Mouse (Mus musculus) intestine, postnatal 0 days (tissue): ENCODE measurements around the gene Irf2bp2. TPM values are rescaled to one million over a fixed set of nuclear protein-coding genes. Genes with fewer than 3 reads are reported as not detected.
A peak's percentile ranks its signal among the peaks of the same experiment; 100 is the strongest.

Source experiments
- ATAC-seq: fragments of 200-750 bp; cut with Nextera tagmentation; 2 replicates; pipeline ENCODE4 v1.8.0; 2017; ENCODE audit warnings: mild to moderate bottlenecking, moderate TSS enrichment, moderate library complexity
- H3K27ac ChIP-seq: fragments of 300-500 bp; sonication (generic); 2 replicates; pipeline ENCODE4 v1.5.1; 2014; ENCODE audit warnings: mild to moderate bottlenecking, low read depth, low read length, moderate library complexity
- H3K27me3 ChIP-seq: fragments of 300-500 bp; sonication (generic); replicated peaks from 2 replicates; pipeline ENCODE4 v1.6.1; 2014; ENCODE audit warnings: low read length, mixed read lengths; ENCODE audit not compliant: control insufficient read depth, insufficient read depth
- H3K36me3 ChIP-seq: fragments of 300-500 bp; sonication (generic); 2 replicates; pipeline ENCODE4 v1.6.1; 2014; ENCODE audit warnings: mild to moderate bottlenecking, moderate library complexity; ENCODE audit not compliant: control insufficient read depth, insufficient read depth
- H3K4me1 ChIP-seq: fragments of 300-500 bp; sonication (generic); replicated peaks from 2 replicates; pipeline ENCODE4 v1.6.1; 2014; ENCODE audit warnings: antibody characterized with exemption, low read length, mixed read lengths; ENCODE audit not compliant: control insufficient read depth, insufficient read depth
- H3K4me2 ChIP-seq: fragments of 300-500 bp; sonication (generic); replicated peaks from 2 replicates; pipeline ENCODE4 v1.6.1; 2014; ENCODE audit warnings: low read depth, mild to moderate bottlenecking, moderate library complexity
- H3K4me3 ChIP-seq: fragments of 300-500 bp; sonication (generic); 2 replicates; pipeline ENCODE4 v1.5.1; 2014; ENCODE audit warnings: low read depth, low read length
- H3K9ac ChIP-seq: fragments of 300-500 bp; sonication (generic); 2 replicates; pipeline ENCODE4 v1.6.1; 2014; ENCODE audit warnings: mild to moderate bottlenecking, low read depth, low read length
- H3K9me3 ChIP-seq: fragments of 300-500 bp; sonication (generic); 2 replicates; pipeline ENCODE4 v1.6.1; 2016; ENCODE audit warnings: mixed run types; ENCODE audit not compliant: control insufficient read depth
- CTCF ChIP-seq: sonication (generic); IDR thresholded peaks from 2 replicates; pipeline ENCODE4 v1.5.1; 2016; ENCODE audit warnings: low read depth, mild to moderate bottlenecking, control low read depth, antibody characterized with exemption, moderate library complexity
- WGBS: fragments of 180-500 bp; shearing (Covaris S2); extraction: QIAGEN DNeasy Blood & Tissue Kit; methylation state at CpG from one replicate; pipeline ENCODE4 v1.1.7; 2014; 5-methylcytosine and 5-hydroxymethylcytosine counted together
- polyA plus RNA-seq: library from polyadenylated mRNA; unstranded; fragments of >200 nt; fragmentation: Nextera tagmentation; extraction: Ambion mirVana; gene quantifications from 2 replicates; pipeline ENCODE4 v1.2.1, GENCODE M21; 2015

Gene Irf2bp2
- polyA plus RNA-seq, 1 experiment from 2014 or later = 13.3 TPM

DNA sequence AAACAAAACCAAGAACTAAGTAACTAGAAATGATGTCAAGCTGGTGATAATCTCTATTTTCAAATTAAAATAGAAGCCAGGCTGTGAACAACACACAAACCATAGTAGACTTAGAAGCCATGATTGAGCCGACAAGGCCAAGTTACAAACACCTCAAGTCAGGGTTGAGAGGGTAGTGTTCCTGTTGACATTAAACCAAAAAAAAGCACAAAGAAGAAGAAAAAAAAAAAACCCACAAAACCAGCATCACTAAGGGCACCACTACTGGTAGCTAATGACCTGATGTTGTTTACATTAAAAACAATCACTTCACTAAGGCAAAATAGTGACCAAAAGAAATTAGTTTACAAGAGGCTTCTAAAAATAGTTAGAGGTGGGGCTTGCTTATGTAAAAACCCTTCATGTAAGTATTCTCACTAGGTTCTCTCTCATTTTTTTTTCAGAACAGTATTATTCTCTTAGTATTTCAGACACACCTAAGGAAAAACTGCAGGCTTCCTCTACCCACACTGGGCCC, 4.2 kb downstream of the Irf2bp2 start:
- no peak for TF ChIP-seq CTCF
- Histone ChIP-seq H3K36me3 (peaks cover 38% of the 10 kb centered on the region), H3K9ac (peak overlapping the region; percentile 100), H3K9me3 (no peaks in the 10 kb centered on the region), H3K4me3 (peak overlapping the region; percentile 97), H3K4me1 (peaks cover 4% of the 10 kb centered on the region; the same call in 1 of the 2 replicates), H3K4me2 (peak overlapping the region; percentile 78), H3K27me3 (no peaks in the 10 kb centered on the region), H3K27ac (peak overlapping the region; percentile 98)
- WGBS = 0% methylated on average over 1 of the region's 1 CpGs
- ATAC-seq = no peak

DNA sequence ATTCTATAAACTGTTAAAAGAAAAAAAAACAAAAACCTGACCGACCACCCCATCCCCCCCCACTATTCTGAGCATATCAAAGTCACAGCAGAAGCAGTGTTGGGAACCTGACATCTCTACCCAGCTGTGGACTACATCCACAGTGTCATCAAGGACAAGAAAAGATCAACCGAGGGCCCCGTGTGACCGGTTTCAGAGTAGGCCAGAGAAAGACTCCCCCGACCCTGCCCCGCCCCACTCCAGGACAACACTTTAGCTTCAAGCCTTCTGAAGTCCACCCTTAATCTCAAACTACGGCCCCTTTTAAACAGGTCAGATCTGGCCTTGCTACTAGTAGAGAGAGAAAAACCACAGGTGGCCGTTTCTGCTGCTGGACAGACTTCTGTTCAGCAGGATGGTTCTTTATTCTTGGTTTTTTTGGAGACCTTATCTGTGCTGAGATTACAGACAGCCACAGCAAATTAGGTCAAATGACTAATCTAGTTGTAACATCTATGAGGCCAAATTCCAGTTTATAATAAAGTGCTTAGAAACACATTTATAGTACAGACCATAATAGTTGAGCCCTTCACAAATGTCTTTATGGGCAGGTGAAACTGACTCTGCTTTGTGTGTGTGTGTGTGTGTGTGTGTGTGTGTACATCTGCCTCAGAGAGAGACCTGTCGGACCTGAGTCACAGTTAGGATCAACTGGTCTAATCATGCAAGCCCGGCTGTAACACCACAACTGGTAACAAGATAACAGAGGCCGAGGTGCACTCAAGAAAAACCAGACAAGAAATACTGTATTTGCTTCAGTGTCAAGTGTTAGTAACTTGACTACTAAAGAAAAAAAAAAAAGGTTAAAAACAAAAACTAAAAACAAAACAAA, 4.9 kb downstream of the Irf2bp2 start:
- no peak for ATAC-seq
- H3K4me3 ChIP-seq = peak overlapping the region; percentile 97
- peak overlapping the region; percentile 98 for H3K27ac ChIP-seq
- peaks cover 4% of the 10 kb centered on the region; the same call in 1 of the 2 replicates for H3K4me1 ChIP-seq
- TF ChIP-seq CTCF = no peak; the same call in 1 of the 2 replicates
- peaks cover 38% of the 10 kb centered on the region for H3K36me3 ChIP-seq
- no peaks in the 10 kb centered on the region for H3K27me3 ChIP-seq
- H3K9ac ChIP-seq = peak overlapping the region; percentile 100
- H3K4me2 ChIP-seq = peak overlapping the region; percentile 78
- no peaks in the 10 kb centered on the region for H3K9me3 ChIP-seq
- WGBS = 6% methylated on average over 11 of the region's 11 CpGs

DNA sequence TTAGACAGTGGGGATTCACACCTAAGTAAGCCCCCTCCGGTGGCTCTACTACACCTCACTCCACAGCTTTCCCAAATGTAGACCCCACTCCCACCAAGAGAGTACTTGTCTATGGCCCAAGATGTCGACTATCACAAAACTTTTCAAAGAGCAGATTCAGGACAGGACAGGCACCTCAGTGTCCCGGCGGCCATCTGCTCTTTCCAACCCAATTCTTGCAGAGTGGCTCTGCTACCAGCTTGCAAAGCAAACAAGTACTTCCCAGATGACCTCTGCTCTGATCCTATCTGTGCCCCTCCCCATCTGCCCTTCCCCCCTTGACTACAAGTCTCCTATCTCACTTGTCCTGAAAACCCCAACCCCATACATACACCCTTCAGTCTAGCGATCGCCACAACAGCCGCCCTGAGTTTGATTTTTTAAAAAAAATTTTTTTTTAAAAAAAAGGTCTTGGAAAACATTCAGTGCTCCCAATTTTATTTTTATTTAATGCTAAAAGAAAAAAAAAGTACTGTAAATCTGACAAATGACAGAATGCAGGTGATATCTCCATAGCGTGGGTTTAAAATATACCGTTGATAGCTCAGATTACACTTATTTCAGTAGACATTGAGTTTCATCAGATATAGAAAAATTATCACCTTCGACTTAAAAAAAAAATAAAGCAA, 5.8 kb downstream of the Irf2bp2 start:
- TF ChIP-seq CTCF = no peak
- H3K9me3 ChIP-seq = no peaks in the 10 kb centered on the region
- H3K27me3 ChIP-seq = no peaks in the 10 kb centered on the region
- H3K4me3 ChIP-seq = peak overlapping the region; percentile 97
- H3K27ac ChIP-seq = peak overlapping the region; percentile 46
- peaks cover 38% of the 10 kb centered on the region for H3K36me3 ChIP-seq
- no peak for ATAC-seq
- WGBS = 19% methylated on average over 10 of the region's 10 CpGs
- peak overlapping the region; percentile 78 for H3K4me2 ChIP-seq
- peaks cover 4% of the 10 kb centered on the region; the same call in 1 of the 2 replicates for H3K4me1 ChIP-seq
- H3K9ac ChIP-seq = peak overlapping the region; percentile 100

DNA sequence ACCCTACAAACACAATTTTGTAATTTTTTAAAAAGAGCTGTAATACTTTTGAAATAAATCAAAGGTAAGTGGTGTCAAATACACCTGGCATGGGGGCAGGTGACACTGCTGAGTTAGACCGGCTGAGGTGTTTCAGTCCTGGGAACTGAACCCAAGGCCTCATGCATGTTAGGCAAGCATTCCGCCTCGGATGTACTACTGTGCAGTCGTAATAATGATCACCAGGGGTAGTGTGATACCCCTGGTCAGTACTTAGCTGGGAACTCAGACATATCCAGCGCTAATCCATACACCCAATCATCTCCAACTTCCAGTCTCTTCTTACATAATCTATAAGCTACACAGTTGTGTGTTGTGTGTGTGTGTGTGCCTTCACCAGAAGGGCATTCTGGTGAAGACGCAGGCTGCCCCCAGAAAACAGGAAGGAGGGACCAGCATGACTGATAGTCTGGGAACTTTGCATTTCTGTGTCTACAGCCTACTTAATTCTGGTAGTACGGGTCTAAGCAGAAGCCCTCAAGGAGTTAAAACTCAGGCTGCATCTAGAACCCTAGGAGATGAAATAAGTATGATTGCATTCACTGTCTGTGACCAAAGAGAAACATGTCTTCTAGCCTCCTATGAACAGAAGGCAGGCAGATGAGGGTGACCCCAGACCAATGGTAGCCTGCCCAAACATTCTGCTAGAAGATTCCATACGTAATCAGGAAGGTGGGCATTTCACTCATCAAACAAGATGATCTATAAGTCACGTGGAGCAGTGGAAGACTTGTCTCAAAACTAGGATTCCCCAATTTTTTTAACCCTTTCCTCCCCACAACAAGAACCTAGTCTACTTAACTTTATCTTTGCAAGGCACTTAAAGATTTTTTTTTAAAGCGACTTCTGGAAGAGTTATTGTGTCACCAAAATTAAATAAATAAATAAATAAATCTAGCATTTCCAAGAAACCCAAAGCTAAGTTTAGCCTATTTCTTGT, 6.9 kb downstream of the Irf2bp2 start:
- peak; percentile 15; the same call in 1 of the 2 replicates for TF ChIP-seq CTCF
- H3K9ac ChIP-seq = peak overlapping the region; percentile 100
- H3K27me3 ChIP-seq = no peaks in the 10 kb centered on the region
- H3K9me3 ChIP-seq = no peaks in the 10 kb centered on the region
- H3K36me3 ChIP-seq = peaks cover 27% of the 10 kb centered on the region
- H3K27ac ChIP-seq = 0 out of 2 replicates have a peak overlapping the region, but pooled peaks have one; percentile 46
- peak overlapping the region; percentile 78 for H3K4me2 ChIP-seq
- peaks cover 4% of the 10 kb centered on the region; the same call in 1 of the 2 replicates for H3K4me1 ChIP-seq
- peak overlapping the region; percentile 97 for H3K4me3 ChIP-seq
- WGBS = 30% methylated on average over 10 of the region's 10 CpGs
- no peak for ATAC-seq

DNA sequence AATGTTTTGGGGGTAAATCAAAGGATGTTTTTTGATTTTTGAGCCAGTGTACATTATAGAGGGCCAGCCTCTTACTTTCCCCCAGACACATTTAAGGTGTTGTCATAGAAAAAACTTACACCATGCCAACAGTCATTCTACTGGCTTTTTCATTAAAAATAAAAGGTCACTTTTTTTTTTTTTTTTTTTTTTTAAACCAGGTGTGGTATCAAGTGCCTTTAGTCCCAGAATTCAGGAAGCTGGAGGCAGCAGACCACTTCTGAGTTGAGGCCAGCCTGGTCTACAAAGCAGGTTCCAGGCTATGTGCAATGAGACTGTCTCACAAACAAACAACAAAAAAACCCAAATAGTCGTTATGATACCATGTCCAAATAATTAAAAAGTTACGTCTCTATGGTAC, 7.7 kb downstream of the Irf2bp2 start:
- H3K36me3 ChIP-seq = peaks cover 20% of the 10 kb centered on the region
- no peak for ATAC-seq
- WGBS = 40% methylated on average over 2 of the region's 2 CpGs
- no peaks in the 10 kb centered on the region for H3K9me3 ChIP-seq
- peak overlapping the region; percentile 93 for H3K4me2 ChIP-seq
- TF ChIP-seq CTCF = no peak
- no peak overlapping the region for H3K9ac ChIP-seq
- H3K4me3 ChIP-seq = no peak overlapping the region
- H3K4me1 ChIP-seq = peaks cover 4% of the 10 kb centered on the region; the same call in 1 of the 2 replicates
- H3K27ac ChIP-seq = peak overlapping the region; percentile 93; the same call in 1 of the 2 replicates
- H3K27me3 ChIP-seq = no peaks in the 10 kb centered on the region
